Mouse (Mus musculus) myocyte (in vitro differentiated cells): ENCODE measurements around the gene Tenm2.

ENCODE experiments used
- SRF ChIP-seq: IDR thresholded peaks from one replicate; pipeline ENCODE4 v1.6.1; 2011; ENCODE audit warnings: low read depth; ENCODE audit not compliant: control insufficient read depth, insufficient read length
- TCF12 ChIP-seq: IDR thresholded peaks from one replicate; pipeline ENCODE4 v1.6.1; 2011; ENCODE audit warnings: mild to moderate bottlenecking, control low read depth; ENCODE audit not compliant: poor library complexity, insufficient read depth, severe bottlenecking
- USF1 ChIP-seq: IDR thresholded peaks from one replicate; pipeline ENCODE4 v1.6.1; 2011; ENCODE audit warnings: low read depth, mild to moderate bottlenecking, control low read depth, moderate library complexity

- TF ChIP-seq SRF (no peak), USF1 (no peak), TCF12 (no peak)
Observed at GRCm38 (mm10) chr11:37235021-37235795, 556 bp downstream of the Tenm2 start.
